ENCODE assay signal across 8 mouse cellular contexts in genomic region chr1:66863741-66864495, GRCm38 (mm10). TPM values are rescaled to one million over a fixed set of nuclear protein-coding genes. Genes with fewer than 3 reads are reported as not detected.
DNase-seq lines count a peak whose midpoint lies in the region; ATAC-seq and TF ChIP-seq lines count a peak whose summit lies in the region.

No protein-coding gene starts in this region.

- no peak for TF ChIP-seq CTCF in CH12.LX (conservative IDR thresholded peaks at IDR 0.05 in 1 of 2, IDR thresholded peaks at IDR 0.05 in 1 of 2; ENCODE audit: low read depth in 2 of 2, low read length in 2 of 2)
- no peak for TF ChIP-seq CTCF in stomach, postnatal 0 days (IDR thresholded peaks at IDR 0.05; ENCODE audit: low read depth)

- dilution Hi-C loops in CH12.LX (cut with MboI; ENCODE audit: extremely low pct_ligation_motif_present, extremely low pct_unique_long_range_greater_than_20kb, low sequenced_read_pairs): no loop called here

- no peaks in the 10 kb centered on the region for H3K27me3 ChIP-seq in CH12.LX (replicated peaks)
- H3K27me3 ChIP-seq in heart, embryonic 15.5 days: no peaks in the 10 kb centered on the region
- no peaks in the 10 kb centered on the region for H3K27me3 ChIP-seq in liver, embryonic 11.5 days (replicated peaks; ENCODE audit: control insufficient read depth, insufficient read depth, low read length)
- H3K27me3 ChIP-seq in stomach, postnatal 0 days (ENCODE audit: control insufficient read depth, insufficient read depth, low read length): no peaks in the 10 kb centered on the region

- TF ChIP-seq RAD21 in CH12.LX (IDR thresholded peaks at IDR 0.05; ENCODE audit: low read depth, low read length): no peak

- ATAC-seq in heart, embryonic 15.5 days (replicated peaks; ENCODE audit: insufficient number of reproducible peaks, insufficient read depth, low FRiP score, low read depth): no peak
- no peak for ATAC-seq in liver, embryonic 11.5 days (replicated peaks; ENCODE audit: low FRiP score)
- ATAC-seq in stomach, postnatal 0 days (ENCODE audit: low FRiP score, low TSS enrichment): no peak

- H3K4me3 ChIP-seq in CH12.LX (replicated peaks in 1 of 3; ENCODE audit: low read depth in 2 of 3, low read length in 2 of 3, poor library complexity in 1 of 3): peak overlapping the region; percentile 62 to 93 (median 69)
- H3K4me3 ChIP-seq in heart, embryonic 15.5 days: peak overlapping the region; percentile 99
- H3K4me3 ChIP-seq in liver, embryonic 11.5 days (ENCODE audit: low read depth, low read length): peak overlapping the region; percentile 75
- H3K4me3 ChIP-seq in stomach, postnatal 0 days (ENCODE audit: low read depth, low read length): peak overlapping the region; percentile 92

- H3K79me2 ChIP-seq in CH12.LX (replicated peaks; ENCODE audit: control insufficient read depth, extremely low read depth, insufficient read depth, poor library complexity, severe bottlenecking): peaks cover 30% of the 10 kb centered on the region

- no peak for TF ChIP-seq POLR2A in CH12.LX (IDR thresholded peaks at IDR 0.05; ENCODE audit: low read depth, low read length)

- peak; percentile 42; the same call in 1 of the 2 replicates for TF ChIP-seq EP300 in CH12.LX (IDR thresholded peaks at IDR 0.05; ENCODE audit: low read length)
- no peak for TF ChIP-seq EP300 in stomach, postnatal 0 days (optimal IDR thresholded peaks at IDR 0.05)

- peak overlapping the region; percentile 91 for H3K4me2 ChIP-seq in CH12.LX (ENCODE audit: insufficient read depth, low read depth, poor library complexity, severe bottlenecking)
- peak overlapping the region; percentile 63 for H3K4me2 ChIP-seq in heart, embryonic 15.5 days
- peak overlapping the region; percentile 62 for H3K4me2 ChIP-seq in liver, embryonic 11.5 days
- peak overlapping the region; percentile 65 for H3K4me2 ChIP-seq in stomach, postnatal 0 days (replicated peaks; ENCODE audit: low read depth)

- peaks cover 3 to 10% of the 10 kb centered on the region in 2 experiments for H3K36me3 ChIP-seq in CH12.LX (replicated peaks in 1 of 2; ENCODE audit: control insufficient read depth in 1 of 2, insufficient read depth in 1 of 2, low read length in 1 of 2)
- H3K36me3 ChIP-seq in heart, embryonic 15.5 days: peaks cover 3% of the 10 kb centered on the region; the same call in 1 of the 2 replicates
- H3K36me3 ChIP-seq in liver, embryonic 11.5 days (ENCODE audit: control insufficient read depth, insufficient read depth, low read length): no peaks in the 10 kb centered on the region
- no peaks in the 10 kb centered on the region for H3K36me3 ChIP-seq in stomach, postnatal 0 days (ENCODE audit: control insufficient read depth, insufficient read depth, low read length)

- peaks cover 7% of the 10 kb centered on the region for H3K9me3 ChIP-seq in CH12.LX (replicated peaks; ENCODE audit: low read length)
- no peaks in the 10 kb centered on the region for H3K9me3 ChIP-seq in heart, embryonic 15.5 days (replicated peaks)
- H3K9me3 ChIP-seq in liver, embryonic 11.5 days (ENCODE audit: control insufficient read depth, low read length): no peaks in the 10 kb centered on the region
- no peaks in the 10 kb centered on the region for H3K9me3 ChIP-seq in stomach, postnatal 0 days (ENCODE audit: control insufficient read depth, low read length)

- H3K4me1 ChIP-seq in CH12.LX (ENCODE audit: control insufficient read depth in 1 of 2, insufficient read depth in 2 of 2): peaks cover 5 to 40% of the 10 kb centered on the region in 2 experiments; a peak in 3 of 4 replicates
- peaks cover 19% of the 10 kb centered on the region for H3K4me1 ChIP-seq in heart, embryonic 15.5 days (replicated peaks)
- H3K4me1 ChIP-seq in liver, embryonic 11.5 days (replicated peaks; ENCODE audit: control insufficient read depth, insufficient read depth, low read length): no peaks in the 10 kb centered on the region; the same call in 1 of the 2 replicates
- no peaks in the 10 kb centered on the region for H3K4me1 ChIP-seq in stomach, postnatal 0 days (replicated peaks; ENCODE audit: control insufficient read depth, insufficient read depth)

- no peak overlapping the region for H3K27ac ChIP-seq in CH12.LX (ENCODE audit: insufficient read depth, low read depth)
- H3K27ac ChIP-seq in heart, embryonic 15.5 days: peak overlapping the region; percentile 100
- no peak overlapping the region for H3K27ac ChIP-seq in liver, embryonic 11.5 days (ENCODE audit: low read depth, low read length)
- no peak overlapping the region; the same call in 1 of the 2 replicates for H3K27ac ChIP-seq in stomach, postnatal 0 days (replicated peaks)

- WGBS in heart, embryonic 15.5 days: 12% methylated on average over 9 of the region's 9 CpGs
- WGBS in liver, embryonic 11.5 days: 12% methylated on average over 9 of the region's 9 CpGs
- 10% methylated on average over 9 of the region's 9 CpGs for WGBS in stomach, postnatal 0 days

- in situ Hi-C loops in CH12.LX (cut with MboI; ENCODE audit: low pct_ligation_motif_present, low pct_unique_long_range_greater_than_20kb, low sequenced_read_pairs): no loop called here

- peak overlapping the region; percentile 70 for H3K9ac ChIP-seq in CH12.LX (ENCODE audit: insufficient read depth, low read depth)
- H3K9ac ChIP-seq in heart, embryonic 15.5 days: peak overlapping the region; percentile 97
- H3K9ac ChIP-seq in liver, embryonic 11.5 days (ENCODE audit: low read depth, low read length): peak overlapping the region; percentile 46; the same call in 1 of the 2 replicates
- no peak overlapping the region for H3K9ac ChIP-seq in stomach, postnatal 0 days (ENCODE audit: low read length)

- intact Hi-C loops in left cerebral cortex, postnatal 25 days (cut with DNase I): no loop called here

- DNase-seq in embryo, embryonic 10.5 days (ENCODE audit: low spot score): peak; percentile 36
- no peak for DNase-seq in embryo, embryonic 10 days (ENCODE audit: low spot score)
- DNase-seq in CH12.LX (ENCODE audit: extremely low read depth): peak; percentile 35
- no peak for DNase-seq in liver, embryonic 11.5 days (ENCODE audit: low spot score)
- peak; percentile 33 for DNase-seq in stomach, postnatal 0 days (ENCODE audit: low spot score)
- DNase-seq in left cerebral cortex, postnatal 25 days (ENCODE audit: low spot score in 2 of 2): no peak
- no peak for DNase-seq in right cerebral cortex, postnatal 25 days

TF ChIP-seq in CH12.LX, 34 proteins besides CTCF, POLR2A, EP300 and RAD21 (continues in another document):
- no peak for TF ChIP-seq UBTF (IDR thresholded peaks at IDR 0.05; ENCODE audit: low read depth, low read length)
- 0 out of 2 replicates have a peak, but pooled peaks have one; percentile 19 for TF ChIP-seq MXI1 (IDR thresholded peaks at IDR 0.05; ENCODE audit: low read depth, low read length)
- no peak for TF ChIP-seq JUND (conservative IDR thresholded peaks at IDR 0.05; ENCODE audit: low read depth, low read length)
- TF ChIP-seq MAFK (IDR thresholded peaks at IDR 0.05; ENCODE audit: insufficient replicate concordance, low read length): no peak
- TF ChIP-seq NRF1 (IDR thresholded peaks at IDR 0.05; ENCODE audit: low read depth, low read length): no peak
- TF ChIP-seq RCOR1 (conservative IDR thresholded peaks at IDR 0.05; ENCODE audit: low read depth, low read length): no peak
- TF ChIP-seq USF2 (conservative IDR thresholded peaks at IDR 0.05; ENCODE audit: low read depth, low read length): no peak
- peak; percentile 9 for TF ChIP-seq HCFC1 (IDR thresholded peaks at IDR 0.05; ENCODE audit: low read depth, low read length)
- TF ChIP-seq SMC3 (IDR thresholded peaks at IDR 0.05; ENCODE audit: low read depth, low read length): no peak
- no peak for TF ChIP-seq ZKSCAN1 (IDR thresholded peaks at IDR 0.05; ENCODE audit: borderline replicate concordance, low read depth, low read length)
- no peak for TF ChIP-seq TBP (conservative IDR thresholded peaks at IDR 0.05; ENCODE audit: low read depth, low read length)
- 0 out of 2 replicates have a peak, but pooled peaks have one; percentile 10 for TF ChIP-seq IRF4 (IDR thresholded peaks at IDR 0.05; ENCODE audit: low read depth, low read length)
- no peak for TF ChIP-seq TCF12 (IDR thresholded peaks at IDR 0.05; ENCODE audit: low read depth, low read length)
- peak; percentile 93 for TF ChIP-seq ZNF384 (IDR thresholded peaks at IDR 0.05; ENCODE audit: low read depth, low read length)
- TF ChIP-seq USF1 (IDR thresholded peaks at IDR 0.05; ENCODE audit: low read depth, low read length): no peak
- no peak for TF ChIP-seq MEF2A (IDR thresholded peaks at IDR 0.05; ENCODE audit: borderline replicate concordance, low read depth, low read length)
- no peak for TF ChIP-seq E2F4 (IDR thresholded peaks at IDR 0.05; ENCODE audit: insufficient replicate concordance, low read depth, low read length)
- no peak for TF ChIP-seq GABPA (IDR thresholded peaks at IDR 0.05; ENCODE audit: insufficient replicate concordance, low read depth, low read length)
- no peak for TF ChIP-seq KAT2A (IDR thresholded peaks at IDR 0.05; ENCODE audit: insufficient replicate concordance, low read length)
- no peak for TF ChIP-seq NELFE (IDR thresholded peaks at IDR 0.05; ENCODE audit: low read depth, low read length)
- TF ChIP-seq BHLHE40 (IDR thresholded peaks at IDR 0.05; ENCODE audit: low read depth, low read length): peak; percentile 12; the same call in 1 of the 2 replicates
- TF ChIP-seq MAX (IDR thresholded peaks at IDR 0.05; ENCODE audit: low read length): 0 out of 2 replicates have a peak, but pooled peaks have one; percentile 33
- TF ChIP-seq CHD2 (IDR thresholded peaks at IDR 0.05; ENCODE audit: low read length): 0 out of 2 replicates have a peak, but pooled peaks have one; percentile 44

RNA-seq across cellular contexts. Expression of gene Acadl, which starts 0.8 kb away (rescaled TPM):
- 18.8 and 24.7 TPM in 2 replicates for total RNA-seq in CH12.LX (2012; rRNA removed)
- 26.2 and 28.4 TPM in 2 replicates for total RNA-seq in CH12.LX (2014; rRNA removed)
- polyA plus RNA-seq in CH12.LX (2012; ENCODE audit: insufficient read length, low read depth): 58.9 and 62.6 TPM in 2 replicates
- 631 and 795 TPM in 2 replicates for polyA plus RNA-seq in heart, embryonic 15.5 days (2015; fragmentation: Nextera tagmentation; extraction: Ambion mirVana)
- polyA plus RNA-seq in liver, embryonic 11.5 days (2014; fragmentation: Nextera tagmentation; extraction: Ambion mirVana): 105 and 107 TPM in 2 replicates
- polyA plus RNA-seq in stomach, postnatal 0 days (2015; fragmentation: Nextera tagmentation; extraction: Ambion mirVana): 217 and 232 TPM in 2 replicates
- 10 to 100 TPM; 27.5 to 27.7 TPM for total RNA-seq in left cerebral cortex, postnatal 25 days (2021)

RNA-seq across cellular contexts. Expression of gene Kansl1l, which starts 46.6 kb away (rescaled TPM):
- 2.8 and 3.3 TPM in 2 replicates for total RNA-seq in CH12.LX (2012; rRNA removed)
- total RNA-seq in CH12.LX (2014; rRNA removed): 6.0 and 6.9 TPM in 2 replicates
- 3.5 and 3.6 TPM in 2 replicates for polyA plus RNA-seq in CH12.LX (2012; ENCODE audit: insufficient read length, low read depth)
- 11.7 and 12.3 TPM in 2 replicates for polyA plus RNA-seq in heart, embryonic 15.5 days (2015; fragmentation: Nextera tagmentation; extraction: Ambion mirVana)
- 4.7 and 5.4 TPM in 2 replicates for polyA plus RNA-seq in liver, embryonic 11.5 days (2014; fragmentation: Nextera tagmentation; extraction: Ambion mirVana)
- polyA plus RNA-seq in stomach, postnatal 0 days (2015; fragmentation: Nextera tagmentation; extraction: Ambion mirVana): 6.5 and 6.7 TPM in 2 replicates
- 10 to 100 TPM; 12.5 to 15.9 TPM for total RNA-seq in left cerebral cortex, postnatal 25 days (2021)

Comparison
In these comparisons a context has a peak if more than half of its experiments do, and no peak if none do; other contexts are left out.
1. DNase-seq: peak in embryo, embryonic 10.5 days (single experiment), CH12.LX (single experiment) and stomach, postnatal 0 days (single experiment); none in embryo, embryonic 10 days (single experiment), liver, embryonic 11.5 days (single experiment), left cerebral cortex, postnatal 25 days (0 of 2) and right cerebral cortex, postnatal 25 days (single experiment).
2. Peak in every context shown above with its lines, with median percentiles within 50 percentile points of each other: H3K4me2 ChIP-seq and H3K4me3 ChIP-seq.